Mouse (Mus musculus): ENCODE results near the gene Slc6a14. TPM values are rescaled to one million over a fixed set of nuclear protein-coding genes. Genes with fewer than 3 reads are reported as not detected.

Slc6a14 gene
- total RNA-seq (2021): under 1 TPM; 0.14 to 0.17 TPM
- long read RNA-seq, experiment 1: 0 reads
- long read RNA-seq, experiment 2: 0 reads

GRCm38 (mm10) chrX:21714829-21715228 lies at the start of gene Slc6a14:
Gene Slc6a14, plus strand, starts transcription at chrX:21714896.
- no peak for DNase-seq (ENCODE audit: low spot score in 2 of 2)

- DNase-seq (ENCODE audit: low spot score in 2 of 2): no peak
Measured at GRCm38 (mm10) chrX:21670896-21671295, 43.8 kb upstream of the Slc6a14 start.

GRCm38 (mm10) chrX:21695220-21695619 lies 19.5 kb upstream of the Slc6a14 start:
- no peak for DNase-seq (ENCODE audit: low spot score in 2 of 2)

- DNase-seq (ENCODE audit: low spot score in 2 of 2): no peak
Measured at GRCm38 (mm10) chrX:21695687-21696086, 19.0 kb upstream of the Slc6a14 start.

- DNase-seq (ENCODE audit: low spot score in 2 of 2): no peak
Measured at GRCm38 (mm10) chrX:21701646-21702045, 13.1 kb upstream of the Slc6a14 start.

- DNase-seq (ENCODE audit: low spot score in 2 of 2): no peak
Measured at GRCm38 (mm10) chrX:21704470-21704869, 10.2 kb upstream of the Slc6a14 start.

GRCm38 (mm10) chrX:21715293-21715692 lies 597 bp downstream of the Slc6a14 start:
- DNase-seq (ENCODE audit: low spot score in 2 of 2): no peak

GRCm38 (mm10) chrX:21716885-21717284 lies 2.2 kb downstream of the Slc6a14 start:
- no peak for DNase-seq (ENCODE audit: low spot score in 2 of 2)

GRCm38 (mm10) chrX:21744997-21745396 lies 30.3 kb downstream of the Slc6a14 start, which contains the start of gene Gm28269:
Gene Gm28269, minus strand, starts transcription at chrX:21745097.
- no peak for DNase-seq (ENCODE audit: low spot score in 2 of 2)

Other genes starting within 250 kb of the Slc6a14 start
- gene Agtr2, start 230.4 kb upstream of the Slc6a14 start, total RNA-seq (2021): 100 to 1,000 TPM; 142 to 225 TPM
- not detected for gene Gm28269, start 30.2 kb downstream of the Slc6a14 start, total RNA-seq (2021)

Measured in adrenal gland, postnatal 4 days (tissue).